Mouse (Mus musculus) forebrain, embryonic 14.5 days (tissue): ENCODE data around the gene Tenm2. TPM values are rescaled to one million over a fixed set of nuclear protein-coding genes. Genes with fewer than 3 reads are reported as not detected.

Experiments used
- ATAC-seq: fragments of 200-750 bp; cut with Nextera tagmentation; 2 replicates; pipeline ENCODE4 v1.8.0; 2017; ENCODE audit warnings: mild to moderate bottlenecking, moderate library complexity
- DNase-seq: peaks from one replicate; pipeline ENCODE4 v3.0.0-alpha.2; 2015; ENCODE audit warnings: low spot score
- H3K27ac ChIP-seq: fragments of 300-500 bp; sonication (generic); 2 replicates; pipeline ENCODE4 v1.5.1; 2014; ENCODE audit warnings: low read depth, mild to moderate bottlenecking, control low read depth, low read length, moderate library complexity
- H3K27me3 ChIP-seq: fragments of 300-500 bp; sonication (generic); replicated peaks from 2 replicates; pipeline ENCODE4 v1.6.1; 2014; ENCODE audit warnings: low read length, control low read depth, mixed read lengths; ENCODE audit not compliant: control insufficient read depth, insufficient read depth
- H3K36me3 ChIP-seq: fragments of 300-500 bp; sonication (generic); 2 replicates; pipeline ENCODE4 v1.6.1; 2014; ENCODE audit warnings: low read length, control low read depth; ENCODE audit not compliant: control insufficient read depth, insufficient read depth
- H3K4me1 ChIP-seq: fragments of 300-500 bp; sonication (generic); 2 replicates; pipeline ENCODE4 v1.6.1; 2014; ENCODE audit warnings: antibody characterized with exemption, low read length, control low read depth; ENCODE audit not compliant: control insufficient read depth, insufficient read depth
- H3K4me2 ChIP-seq: fragments of 300-500 bp; sonication (generic); 2 replicates; pipeline ENCODE4 v1.6.1; 2014; ENCODE audit warnings: mild to moderate bottlenecking, control low read depth, low read length
- H3K4me3 ChIP-seq: fragments of 300-500 bp; sonication (generic); 2 replicates; pipeline ENCODE4 v1.5.1; 2014; ENCODE audit warnings: low read depth, low read length, control low read depth
- H3K9ac ChIP-seq: fragments of 300-500 bp; sonication (generic); 2 replicates; pipeline ENCODE4 v1.6.1; 2014; ENCODE audit warnings: mild to moderate bottlenecking, low read length, control low read depth, moderate library complexity
- H3K9me3 ChIP-seq: fragments of 300-500 bp; sonication (generic); replicated peaks from 2 replicates; pipeline ENCODE4 v1.6.1; 2016; ENCODE audit warnings: low read length, control low read depth, mixed read lengths; ENCODE audit not compliant: control insufficient read depth
- WGBS: fragments of 180-500 bp; shearing (Covaris S2); extraction: QIAGEN DNeasy Blood & Tissue Kit; methylation state at CpG from one replicate; pipeline ENCODE4 v1.1.7; 2014; 5-methylcytosine and 5-hydroxymethylcytosine counted together
- polyA plus RNA-seq: library from polyadenylated mRNA; unstranded; fragments of >200 nt; fragmentation: Nextera tagmentation; extraction: Ambion mirVana; gene quantifications from 2 replicates; pipeline ENCODE4 v1.2.1, GENCODE M21; 2014

Tenm2 gene
- polyA plus RNA-seq, 1 experiment from 2014 or later: 16.0 TPM

- no peak overlapping the region for H3K4me2 ChIP-seq
- H3K9ac ChIP-seq: no peak overlapping the region
- no peaks in the 10 kb centered on the region for H3K27me3 ChIP-seq
- no peak overlapping the region for H3K4me3 ChIP-seq
- H3K36me3 ChIP-seq: no peaks in the 10 kb centered on the region
- no peak overlapping the region for H3K27ac ChIP-seq
- no peak for ATAC-seq
- DNase-seq: no peak
- no peaks in the 10 kb centered on the region for H3K9me3 ChIP-seq
- H3K4me1 ChIP-seq: no peaks in the 10 kb centered on the region
- WGBS: 59% methylated on average over 2 of the region's 2 CpGs
These were observed 261.6 kb downstream of the Tenm2 start for GRCm38 (mm10) chr11:36974142-36974541.

- Histone ChIP-seq H3K4me1 (no peaks in the 10 kb centered on the region), H3K4me2 (no peak overlapping the region), H3K9ac (no peak overlapping the region), H3K36me3 (no peaks in the 10 kb centered on the region), H3K9me3 (no peaks in the 10 kb centered on the region), H3K27me3 (0 out of 2 replicates have a peak, but pooled peaks cover 2% of the 10 kb centered on the region), H3K4me3 (no peak overlapping the region), H3K27ac (no peak overlapping the region)
- WGBS: 54% methylated on average over 5 of the region's 5 CpGs
- DNase-seq (no peak), ATAC-seq (no peak)
These were observed 277.7 kb downstream of the Tenm2 start for GRCm38 (mm10) chr11:36958102-36958501.

- Histone ChIP-seq H3K36me3 (no peaks in the 10 kb centered on the region), H3K4me3 (no peak overlapping the region), H3K27ac (no peak overlapping the region), H3K27me3 (no peaks in the 10 kb centered on the region), H3K4me1 (peaks cover 4% of the 10 kb centered on the region; the same call in 1 of the 2 replicates), H3K9me3 (no peaks in the 10 kb centered on the region), H3K9ac (no peak overlapping the region), H3K4me2 (no peak overlapping the region)
- ATAC-seq (peak; percentile 54; the same call in 1 of the 2 replicates), DNase-seq (peak; percentile 38)
- WGBS: 67% methylated on average over 6 of the region's 6 CpGs
These were observed 294.3 kb downstream of the Tenm2 start for GRCm38 (mm10) chr11:36941429-36941828.

- H3K4me1 ChIP-seq: peaks cover 4% of the 10 kb centered on the region; the same call in 1 of the 2 replicates
- 10% methylated on average over 7 of the region's 7 CpGs for WGBS
- 0 out of 2 replicates have a peak, but pooled peaks have one; percentile 29 for ATAC-seq
- no peak overlapping the region for H3K4me2 ChIP-seq
- H3K27me3 ChIP-seq: no peaks in the 10 kb centered on the region
- H3K36me3 ChIP-seq: no peaks in the 10 kb centered on the region
- no peaks in the 10 kb centered on the region for H3K9me3 ChIP-seq
- no peak overlapping the region for H3K9ac ChIP-seq
- DNase-seq: peak; percentile 17
- H3K4me3 ChIP-seq: no peak overlapping the region
- H3K27ac ChIP-seq: no peak overlapping the region
These were observed 295.1 kb downstream of the Tenm2 start for GRCm38 (mm10) chr11:36940557-36941110.

- Histone ChIP-seq H3K4me1 (no peaks in the 10 kb centered on the region), H3K27ac (no peak overlapping the region), H3K4me2 (no peak overlapping the region), H3K9me3 (no peaks in the 10 kb centered on the region), H3K4me3 (no peak overlapping the region), H3K36me3 (no peaks in the 10 kb centered on the region), H3K27me3 (no peaks in the 10 kb centered on the region), H3K9ac (no peak overlapping the region)
- WGBS: 84% methylated on average over 5 of the region's 5 CpGs
- ATAC-seq: no peak
- DNase-seq: no peak
These were observed 305.9 kb downstream of the Tenm2 start for GRCm38 (mm10) chr11:36929817-36930216.

- H3K9ac ChIP-seq: no peak overlapping the region
- no peaks in the 10 kb centered on the region for H3K27me3 ChIP-seq
- no peaks in the 10 kb centered on the region for H3K9me3 ChIP-seq
- H3K4me3 ChIP-seq: no peak overlapping the region
- no peaks in the 10 kb centered on the region for H3K4me1 ChIP-seq
- H3K4me2 ChIP-seq: no peak overlapping the region
- DNase-seq (peak; percentile 36), ATAC-seq (no peak)
- H3K27ac ChIP-seq: no peak overlapping the region
- no peaks in the 10 kb centered on the region for H3K36me3 ChIP-seq
- 79% methylated on average over 9 of the region's 9 CpGs for WGBS
These were observed 308.9 kb downstream of the Tenm2 start for GRCm38 (mm10) chr11:36926705-36927406.

- 82% methylated on average over 6 of the region's 6 CpGs for WGBS
- H3K9me3 ChIP-seq: no peaks in the 10 kb centered on the region
- H3K27ac ChIP-seq: no peak overlapping the region
- H3K27me3 ChIP-seq: no peaks in the 10 kb centered on the region
- H3K36me3 ChIP-seq: no peaks in the 10 kb centered on the region
- no peak overlapping the region for H3K4me2 ChIP-seq
- no peak overlapping the region for H3K9ac ChIP-seq
- 0 out of 2 replicates have a peak, but pooled peaks cover 3% of the 10 kb centered on the region for H3K4me1 ChIP-seq
- ATAC-seq (no peak), DNase-seq (no peak)
- no peak overlapping the region for H3K4me3 ChIP-seq
These were observed 316.5 kb downstream of the Tenm2 start for GRCm38 (mm10) chr11:36919301-36919700.

- 75% methylated on average over 4 of the region's 4 CpGs for WGBS
- Histone ChIP-seq H3K9ac (no peak overlapping the region), H3K4me2 (no peak overlapping the region), H3K4me3 (no peak overlapping the region), H3K36me3 (no peaks in the 10 kb centered on the region), H3K27ac (no peak overlapping the region), H3K4me1 (no peaks in the 10 kb centered on the region), H3K27me3 (no peaks in the 10 kb centered on the region), H3K9me3 (no peaks in the 10 kb centered on the region)
- no peak for DNase-seq
- ATAC-seq: no peak
These were observed 324.4 kb downstream of the Tenm2 start for GRCm38 (mm10) chr11:36911406-36911805.

GRCm38 (mm10) chr11:36909036-36909435, 326.7 kb downstream of the Tenm2 start:
- H3K9ac ChIP-seq: no peak overlapping the region
- H3K27ac ChIP-seq: no peak overlapping the region
- H3K4me1 ChIP-seq: no peaks in the 10 kb centered on the region
- WGBS: 76% methylated on average over 1 of the region's 1 CpGs
- ATAC-seq: no peak
- DNase-seq: no peak
- no peaks in the 10 kb centered on the region for H3K36me3 ChIP-seq
- H3K27me3 ChIP-seq: no peaks in the 10 kb centered on the region
- no peak overlapping the region for H3K4me2 ChIP-seq
- H3K9me3 ChIP-seq: no peaks in the 10 kb centered on the region
- H3K4me3 ChIP-seq: no peak overlapping the region
